Mouse (Mus musculus) right cerebral cortex, postnatal 14 days (tissue): ENCODE measurements around the gene Pygo1.
A peak's percentile ranks its signal among the peaks of the same experiment; 100 is the strongest.

ENCODE experiments used
- DNase-seq: peaks from one replicate; pipeline ENCODE4 v3.0.0; 2022

The Pygo1 gene

DNA sequence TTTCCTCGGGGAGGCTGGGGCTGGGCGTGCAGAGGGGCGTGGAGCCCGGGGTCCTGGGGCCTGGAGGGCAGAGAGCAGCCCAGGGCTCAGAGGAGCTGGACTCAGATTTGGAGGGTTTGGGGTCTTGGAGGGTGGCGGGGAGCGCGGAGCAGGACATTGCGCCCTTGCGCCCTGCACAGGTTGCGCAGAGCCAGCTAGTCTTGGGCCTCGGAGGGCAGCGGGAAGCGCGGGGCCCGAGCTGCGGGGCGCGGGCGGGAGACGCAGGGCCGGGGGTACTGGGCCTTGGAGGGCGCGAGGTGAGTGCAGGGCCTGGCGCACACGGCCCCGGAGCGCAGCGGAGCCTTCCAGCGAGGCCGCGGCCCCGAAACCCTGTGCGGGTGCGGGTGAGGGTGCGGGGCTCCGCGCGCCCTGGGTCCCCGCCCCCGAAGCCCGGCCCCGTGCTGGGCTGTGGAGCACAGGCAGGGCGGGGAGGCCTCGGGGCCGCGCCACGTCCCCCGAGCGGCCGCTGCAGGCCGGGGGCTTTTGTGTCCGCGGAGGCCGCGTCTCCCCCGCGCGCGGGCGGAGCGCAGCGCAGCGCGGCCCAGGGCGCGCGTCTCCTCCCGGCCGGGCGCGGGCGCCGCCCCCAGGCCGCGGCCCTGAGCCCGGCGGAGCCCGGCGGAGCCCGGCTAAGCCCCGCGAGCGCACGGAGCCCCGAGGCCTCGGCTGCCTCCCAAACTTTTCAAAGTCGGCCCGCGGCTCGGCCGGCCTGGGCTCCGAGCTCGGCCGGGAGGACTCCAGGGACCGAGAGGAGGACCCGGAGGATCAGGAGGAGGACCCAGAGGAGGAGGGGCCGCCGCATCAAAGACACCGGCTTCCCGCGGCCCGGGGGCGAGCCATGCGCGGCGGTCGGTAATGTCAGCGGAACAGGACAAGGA, at the start of gene Pygo1:
Gene Pygo1 (plus strand): TSS at position 625 of the 914 bp plus-strand sequence.
- DNase-seq = peak; percentile 31

- no peak for DNase-seq
These were observed 49.6 kb upstream of the Pygo1 start for GRCm38 (mm10) chr9:72875878-72876277.

DNA sequence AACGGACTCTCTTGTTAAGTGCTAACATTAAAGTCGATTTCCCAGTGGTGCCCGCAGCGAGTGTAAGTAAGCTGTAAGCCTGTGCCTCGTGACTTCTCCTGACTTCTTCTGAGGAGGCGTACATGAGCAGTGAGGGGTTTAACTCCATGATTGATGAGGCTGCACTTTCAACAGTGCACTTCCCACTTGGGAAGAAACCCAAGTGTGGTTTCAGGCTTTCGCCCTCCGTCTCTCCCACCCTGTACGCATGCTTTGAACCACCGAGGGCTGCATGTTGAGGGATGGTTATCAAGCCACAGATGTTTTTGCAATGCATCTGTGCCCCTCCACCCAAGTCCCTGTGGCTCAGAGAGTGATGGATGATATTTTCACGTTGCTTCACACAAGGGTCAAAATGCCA, 47.5 kb upstream of the Pygo1 start:
- no peak for DNase-seq

DNA sequence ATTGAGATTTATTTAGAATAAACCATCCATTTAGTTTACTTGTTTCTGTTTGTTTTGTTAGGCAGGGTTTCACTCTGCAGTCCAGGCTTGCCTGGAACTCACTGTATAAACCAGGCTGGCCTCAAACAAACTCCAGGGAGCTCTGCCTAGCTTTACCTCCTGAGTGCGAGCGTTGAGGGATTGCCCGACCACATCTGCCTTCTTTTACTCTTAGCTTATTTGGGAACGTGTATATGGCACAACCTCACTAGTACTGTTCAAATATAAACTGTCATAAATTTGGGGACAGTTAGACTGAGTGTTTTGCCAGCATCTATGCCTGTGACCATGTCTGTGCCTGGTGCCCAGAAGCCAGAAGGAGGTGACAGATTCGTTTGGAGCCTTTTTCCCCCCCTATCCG, 46.8 kb upstream of the Pygo1 start:
- no peak for DNase-seq

- DNase-seq = no peak
These were observed 45.8 kb upstream of the Pygo1 start for GRCm38 (mm10) chr9:72879601-72880000.

DNA sequence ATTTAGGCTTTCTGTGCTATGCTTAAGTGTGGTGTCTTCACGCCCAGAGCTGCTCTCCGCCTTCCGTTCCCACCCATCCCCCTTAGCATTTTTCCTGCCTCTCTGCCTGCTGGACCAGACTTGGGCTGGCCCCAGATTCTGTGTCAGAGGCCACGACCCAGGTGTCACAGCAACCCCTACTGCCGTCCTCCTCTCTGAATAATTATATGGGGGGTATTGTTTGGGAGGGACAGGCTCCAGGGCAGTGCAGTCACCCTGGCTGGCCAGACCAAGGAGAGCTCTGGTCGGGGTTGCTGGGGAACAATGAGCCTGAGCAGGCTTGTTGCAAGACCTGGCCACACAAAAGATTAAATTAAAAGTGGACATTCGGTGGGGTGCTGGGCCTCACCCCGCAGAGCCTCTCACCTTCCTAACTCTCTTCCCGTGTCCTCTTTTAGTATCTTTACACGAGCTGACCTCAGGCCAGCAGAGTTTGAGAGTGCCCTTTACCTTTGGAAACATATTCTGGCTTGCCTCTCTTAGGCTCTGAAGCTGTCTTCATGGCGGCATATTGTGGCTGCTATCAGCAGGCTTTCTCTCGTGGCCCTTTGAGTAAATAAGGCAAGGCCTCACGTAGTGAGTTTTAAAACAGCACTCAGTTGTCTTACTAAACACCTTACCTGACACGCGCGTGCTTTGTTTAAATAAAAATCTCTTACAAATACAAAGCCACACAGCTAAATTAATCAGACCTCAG, 45.1 kb upstream of the Pygo1 start:
- DNase-seq = no peak

- DNase-seq = no peak
These were observed 44.2 kb upstream of the Pygo1 start for GRCm38 (mm10) chr9:72881026-72881768.

GRCm38 (mm10) chr9:72883940-72884339, 41.5 kb upstream of the Pygo1 start:
- DNase-seq = no peak

GRCm38 (mm10) chr9:72889777-72890176, 35.7 kb upstream of the Pygo1 start:
- DNase-seq = no peak

GRCm38 (mm10) chr9:72890499-72891085, 34.9 kb upstream of the Pygo1 start:
- DNase-seq = no peak

- no peak for DNase-seq
These were observed 32.7 kb upstream of the Pygo1 start for GRCm38 (mm10) chr9:72892761-72893160.

DNA sequence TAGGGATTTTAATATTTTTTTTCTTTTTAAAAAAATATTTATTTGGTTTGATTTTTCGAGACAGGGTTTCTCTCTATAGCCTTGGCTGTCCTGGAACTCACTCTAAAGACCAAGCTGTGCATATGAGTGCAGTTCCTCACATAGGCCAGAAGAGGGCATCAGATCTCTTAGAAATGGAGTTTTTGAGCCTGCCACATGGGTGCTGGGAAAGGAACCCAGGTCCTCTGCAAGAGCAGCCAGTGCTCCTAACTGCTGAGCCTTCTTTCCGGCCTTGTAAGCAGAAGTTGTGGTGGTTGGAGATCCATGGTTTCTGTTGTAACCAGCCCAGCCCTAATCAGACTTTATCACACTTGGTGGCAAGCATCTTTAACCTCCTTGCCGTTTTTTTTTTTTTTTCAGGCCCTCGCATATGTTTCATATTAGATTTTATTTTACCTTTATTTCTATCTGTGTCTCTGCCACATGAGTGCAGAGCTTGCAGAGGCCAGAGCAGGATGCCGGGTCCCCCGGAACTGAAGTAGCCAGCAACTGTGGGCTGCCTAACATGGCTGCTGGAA, 30.6 kb upstream of the Pygo1 start:
- DNase-seq = no peak

DNA sequence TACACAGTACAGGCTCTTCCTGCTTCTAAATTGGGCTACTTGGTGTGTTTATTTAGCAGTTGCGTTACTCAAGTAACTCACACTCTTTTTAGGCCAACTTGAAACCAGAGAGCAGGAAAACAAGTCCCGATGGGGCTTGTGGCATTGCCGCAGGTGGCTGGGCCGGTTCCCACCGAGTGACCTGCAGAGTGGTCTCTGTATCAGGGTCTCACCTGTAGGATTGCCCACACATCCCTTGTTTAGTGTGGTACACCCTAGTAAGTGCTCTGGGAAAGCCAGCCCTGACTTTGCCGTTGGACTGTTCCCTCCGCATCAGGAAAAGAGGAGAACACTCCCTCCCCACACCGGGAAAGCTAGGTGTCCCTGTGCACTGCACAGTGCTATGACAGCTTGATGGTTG, 23.4 kb upstream of the Pygo1 start:
- no peak for DNase-seq

- DNase-seq = no peak
These were observed 22.8 kb upstream of the Pygo1 start for GRCm38 (mm10) chr9:72902611-72903010.

GRCm38 (mm10) chr9:72906693-72907103, 18.7 kb upstream of the Pygo1 start:
- no peak for DNase-seq

GRCm38 (mm10) chr9:72911381-72911780, 14.1 kb upstream of the Pygo1 start:
- no peak for DNase-seq

GRCm38 (mm10) chr9:72913551-72913950, 11.9 kb upstream of the Pygo1 start:
- no peak for DNase-seq

DNA sequence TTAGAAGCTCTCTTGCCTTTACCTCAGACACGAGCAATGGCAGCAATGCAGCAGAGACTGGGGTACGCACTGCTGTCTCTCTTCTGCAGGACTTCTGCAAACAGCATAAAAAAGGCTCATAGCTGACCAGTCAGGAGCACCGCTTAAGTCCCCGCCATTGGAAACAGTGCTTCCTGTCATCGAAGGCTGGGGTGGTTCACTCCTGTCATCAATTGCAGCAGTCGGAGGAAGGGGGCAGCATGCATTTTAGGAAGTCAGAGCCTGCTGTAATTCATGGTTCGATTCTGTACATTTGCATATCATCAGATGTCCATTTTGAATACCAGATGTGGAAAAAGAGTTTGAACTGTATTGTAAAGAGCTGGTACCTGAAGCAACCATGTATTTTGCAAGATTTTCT, 9.7 kb upstream of the Pygo1 start:
- no peak for DNase-seq

DNA sequence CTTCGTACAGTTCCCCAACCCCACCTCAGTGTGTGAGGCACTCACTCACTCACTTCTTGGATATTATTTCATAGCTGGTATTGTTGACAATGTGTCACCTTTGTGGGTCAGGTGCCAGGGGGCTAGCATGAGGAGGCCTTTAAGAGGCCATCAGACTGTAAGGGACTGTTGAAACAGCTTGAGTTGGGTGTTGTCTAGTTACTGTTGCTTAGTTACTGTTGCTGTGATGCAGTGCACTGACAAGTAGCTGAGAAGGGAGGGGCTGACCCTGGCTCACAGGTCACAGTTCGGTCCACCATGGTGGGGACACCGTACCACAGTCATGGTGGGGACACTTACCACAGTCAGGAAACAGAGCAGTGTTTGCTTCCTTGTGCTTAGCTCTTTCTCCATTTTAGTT, 2.4 kb upstream of the Pygo1 start:
- DNase-seq = no peak

DNA sequence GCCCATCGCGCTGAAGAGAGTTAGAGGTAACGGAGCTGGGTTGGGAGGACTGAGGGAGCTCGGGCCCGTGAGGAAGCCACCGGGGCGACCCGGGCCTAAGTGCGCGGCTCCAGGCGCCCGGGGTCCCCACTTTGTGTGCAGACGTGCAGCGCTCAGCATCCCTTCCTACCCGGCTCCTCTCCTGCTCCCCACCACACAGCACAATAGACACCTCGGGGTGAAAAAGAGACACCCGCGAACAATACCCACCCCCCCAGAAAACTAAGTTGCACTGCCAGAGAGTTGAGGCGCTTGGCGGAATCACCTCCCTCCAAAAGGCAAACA, 452 bp downstream of the Pygo1 start:
- no peak for DNase-seq

DNA sequence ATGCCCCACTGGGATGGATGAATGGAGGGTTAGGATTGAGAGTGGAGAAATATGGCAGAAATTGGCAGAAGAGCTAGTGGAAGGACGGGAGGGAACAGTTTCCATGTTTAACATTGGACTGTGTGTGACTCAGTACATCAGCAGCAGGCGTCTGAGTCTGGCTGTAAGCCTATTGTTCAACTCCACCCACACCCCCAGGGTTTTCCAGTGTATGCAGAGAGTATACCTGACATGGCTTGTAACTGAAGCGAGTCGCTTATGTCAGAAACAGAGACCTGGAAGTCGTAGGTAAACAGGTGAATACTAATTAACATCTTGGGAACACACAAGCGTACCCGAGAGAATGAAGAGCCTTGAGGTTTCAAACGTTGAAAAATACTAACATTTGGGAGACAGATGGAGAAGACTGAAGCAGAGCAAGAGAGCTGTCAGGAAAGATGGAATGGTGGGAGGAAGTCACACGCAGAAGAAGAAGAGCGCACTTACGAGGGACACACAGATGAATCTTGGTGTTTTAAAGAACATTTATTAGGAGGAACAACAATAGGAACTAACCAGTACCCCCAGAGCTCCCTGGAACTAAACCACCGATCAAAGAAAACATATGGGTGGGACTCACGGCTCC, 5.8 kb downstream of the Pygo1 start:
- peak; percentile 25 for DNase-seq

GRCm38 (mm10) chr9:72935309-72935708, 9.9 kb downstream of the Pygo1 start:
- no peak for DNase-seq
